Mouse (Mus musculus): ENCODE measurements around the gene Edaradd. TPM values are rescaled to one million over a fixed set of nuclear protein-coding genes. Genes with fewer than 3 reads are reported as not detected.

Edaradd gene
- polyA plus RNA-seq, 1 experiment from 2014 or later = 1.8 TPM

DNA sequence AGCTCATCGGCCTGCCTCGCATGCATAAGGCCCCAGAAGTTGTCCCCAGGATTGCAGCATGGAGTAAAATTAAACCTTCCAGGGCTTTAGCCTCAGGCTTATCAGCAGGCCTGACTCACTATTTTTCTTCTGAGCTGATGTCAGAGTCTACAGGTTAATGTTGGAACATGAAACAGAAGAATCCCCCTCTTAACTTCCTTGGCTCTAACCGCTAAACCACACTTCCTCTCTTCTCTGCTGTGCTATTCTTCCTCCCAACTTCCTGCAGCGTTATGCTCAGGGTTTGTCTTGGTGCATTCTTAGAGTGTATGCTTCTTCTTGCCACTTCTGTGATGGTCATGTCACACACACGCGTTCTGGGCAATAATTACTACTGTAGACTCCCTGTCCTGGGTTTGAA lies 12.8 kb downstream of the Edaradd start:
- Histone ChIP-seq H3K4me2 (no peak overlapping the region), H3K27ac (replicated peaks) (no peak overlapping the region), H3K9ac (no peak overlapping the region), H3K4me1 (replicated peaks) (peaks cover 10% of the 10 kb centered on the region), H3K36me3 (no peaks in the 10 kb centered on the region), H3K27me3 (no peaks in the 10 kb centered on the region), H3K4me3 (no peak overlapping the region), H3K9me3 (no peaks in the 10 kb centered on the region)
- no peak for ATAC-seq (ENCODE audit: low FRiP score, low read depth)
- WGBS = 91% methylated on average over 6 of the region's 6 CpGs

DNA sequence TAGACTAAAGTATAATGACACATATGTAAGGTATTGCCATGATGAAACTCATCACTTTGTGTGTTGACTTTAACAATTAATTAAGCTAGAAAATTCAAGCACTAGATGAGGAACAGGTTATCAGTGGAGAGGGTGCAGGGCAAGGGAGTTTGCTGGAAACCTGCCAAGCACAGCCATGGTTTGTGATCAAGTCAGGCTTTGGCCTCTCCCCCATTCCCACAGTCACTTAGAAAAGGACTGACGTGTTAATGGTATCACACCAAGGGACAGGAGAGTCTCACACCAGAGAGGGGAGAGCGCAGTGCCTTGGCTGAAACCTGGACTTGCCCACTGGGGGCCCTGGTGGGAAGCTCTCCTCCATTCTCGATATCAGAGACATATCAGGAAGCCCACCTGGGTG lies 14.9 kb downstream of the Edaradd start:
- Histone ChIP-seq H3K9me3 (no peaks in the 10 kb centered on the region), H3K27me3 (no peaks in the 10 kb centered on the region), H3K27ac (replicated peaks) (no peak overlapping the region), H3K36me3 (no peaks in the 10 kb centered on the region), H3K4me2 (no peak overlapping the region), H3K4me1 (replicated peaks) (peaks cover 10% of the 10 kb centered on the region), H3K4me3 (no peak overlapping the region), H3K9ac (no peak overlapping the region)
- 87% methylated on average over 3 of the region's 3 CpGs for WGBS
- no peak for ATAC-seq (ENCODE audit: low FRiP score, low read depth)

- Histone ChIP-seq H3K9me3 (no peaks in the 10 kb centered on the region), H3K9ac (no peak overlapping the region), H3K27ac (replicated peaks) (peak overlapping the region; percentile 9; the same call in 1 of the 2 replicates), H3K36me3 (no peaks in the 10 kb centered on the region), H3K4me1 (replicated peaks) (peaks cover 10% of the 10 kb centered on the region), H3K4me2 (no peak overlapping the region), H3K4me3 (no peak overlapping the region), H3K27me3 (no peaks in the 10 kb centered on the region)
- 25% methylated on average over 11 of the region's 11 CpGs for WGBS
- peak; percentile 70 for ATAC-seq (ENCODE audit: low FRiP score, low read depth)
These were observed 16.9 kb downstream of the Edaradd start for GRCm38 (mm10) chr13:12503238-12503751.

DNA sequence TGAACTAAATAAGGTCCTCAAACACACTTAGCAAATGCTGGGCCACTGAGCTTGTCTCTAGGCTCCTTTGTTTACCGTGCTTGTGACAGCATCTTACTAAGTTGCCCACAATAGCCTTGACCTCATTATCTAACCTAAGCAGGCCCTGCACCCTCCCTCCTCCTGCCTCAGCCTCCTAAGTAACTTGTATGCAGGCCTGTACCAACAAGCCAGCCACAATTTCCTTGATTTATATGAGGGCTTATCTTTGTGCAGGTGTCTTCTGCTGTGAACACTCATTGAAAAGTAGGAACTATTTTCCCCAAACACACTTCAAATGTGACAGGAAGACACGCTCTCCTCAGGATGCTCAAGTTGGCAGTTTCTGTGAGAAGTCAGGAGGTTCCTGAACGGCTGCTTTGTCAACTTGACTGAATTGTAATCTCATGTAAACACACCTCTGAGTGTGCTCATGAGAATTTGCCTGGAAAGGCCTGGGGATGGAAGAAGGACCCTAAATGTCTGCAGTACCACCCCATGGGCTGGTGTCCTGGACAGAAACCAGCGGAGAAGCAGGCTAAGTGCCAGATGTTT lies 17.5 kb downstream of the Edaradd start:
- Histone ChIP-seq H3K9ac (no peak overlapping the region), H3K4me2 (no peak overlapping the region), H3K4me3 (no peak overlapping the region), H3K27ac (replicated peaks) (peak overlapping the region; percentile 9; the same call in 1 of the 2 replicates), H3K27me3 (no peaks in the 10 kb centered on the region), H3K4me1 (replicated peaks) (peaks cover 10% of the 10 kb centered on the region), H3K36me3 (no peaks in the 10 kb centered on the region), H3K9me3 (no peaks in the 10 kb centered on the region)
- 0 out of 2 replicates have a peak, but pooled peaks have one; percentile 19 for ATAC-seq (ENCODE audit: low FRiP score, low read depth)
- 29% methylated on average over 4 of the region's 4 CpGs for WGBS

- Histone ChIP-seq H3K9ac (no peak overlapping the region), H3K4me1 (replicated peaks) (peaks cover 10% of the 10 kb centered on the region), H3K27me3 (no peaks in the 10 kb centered on the region), H3K4me2 (no peak overlapping the region), H3K27ac (replicated peaks) (no peak overlapping the region), H3K9me3 (no peaks in the 10 kb centered on the region), H3K36me3 (no peaks in the 10 kb centered on the region), H3K4me3 (no peak overlapping the region)
- no peak for ATAC-seq (ENCODE audit: low FRiP score, low read depth)
- WGBS = 82% methylated on average over 7 of the region's 7 CpGs
These were observed 21.1 kb downstream of the Edaradd start for GRCm38 (mm10) chr13:12499107-12499506.

DNA sequence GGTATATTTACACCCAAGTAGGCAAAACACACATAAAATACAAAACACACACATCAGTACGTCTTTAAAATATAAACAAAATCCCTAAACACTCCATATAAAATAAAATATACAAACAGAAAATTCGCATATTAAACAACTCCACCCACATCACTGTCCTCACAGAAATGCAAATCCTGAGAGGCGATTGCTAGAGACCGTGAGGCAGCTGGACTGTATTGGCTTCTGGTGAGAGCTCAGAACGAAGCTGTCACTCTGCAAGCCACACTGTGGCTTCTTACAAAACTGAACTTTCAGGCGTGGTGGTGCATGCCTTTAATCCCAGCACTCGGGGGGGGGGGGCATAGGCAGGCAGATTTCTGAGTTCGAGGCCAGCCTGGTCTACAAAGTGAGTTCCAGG lies 22.4 kb downstream of the Edaradd start:
- WGBS = 41% methylated on average over 8 of the region's 8 CpGs
- Histone ChIP-seq H3K36me3 (no peaks in the 10 kb centered on the region), H3K4me3 (no peak overlapping the region), H3K4me2 (no peak overlapping the region), H3K27ac (replicated peaks) (no peak overlapping the region), H3K4me1 (replicated peaks) (peaks cover 2% of the 10 kb centered on the region), H3K9me3 (no peaks in the 10 kb centered on the region), H3K27me3 (no peaks in the 10 kb centered on the region), H3K9ac (no peak overlapping the region)
- ATAC-seq (ENCODE audit: low FRiP score, low read depth) = no peak

- no peak for ATAC-seq (ENCODE audit: low FRiP score, low read depth)
- Histone ChIP-seq H3K36me3 (no peaks in the 10 kb centered on the region), H3K9ac (no peak overlapping the region), H3K9me3 (no peaks in the 10 kb centered on the region), H3K4me1 (replicated peaks) (no peaks in the 10 kb centered on the region), H3K4me2 (no peak overlapping the region), H3K27ac (replicated peaks) (no peak overlapping the region), H3K4me3 (no peak overlapping the region), H3K27me3 (no peaks in the 10 kb centered on the region)
- WGBS = 83% methylated on average over 9 of the region's 9 CpGs
These were observed 25.5 kb downstream of the Edaradd start for GRCm38 (mm10) chr13:12494750-12495149.

DNA sequence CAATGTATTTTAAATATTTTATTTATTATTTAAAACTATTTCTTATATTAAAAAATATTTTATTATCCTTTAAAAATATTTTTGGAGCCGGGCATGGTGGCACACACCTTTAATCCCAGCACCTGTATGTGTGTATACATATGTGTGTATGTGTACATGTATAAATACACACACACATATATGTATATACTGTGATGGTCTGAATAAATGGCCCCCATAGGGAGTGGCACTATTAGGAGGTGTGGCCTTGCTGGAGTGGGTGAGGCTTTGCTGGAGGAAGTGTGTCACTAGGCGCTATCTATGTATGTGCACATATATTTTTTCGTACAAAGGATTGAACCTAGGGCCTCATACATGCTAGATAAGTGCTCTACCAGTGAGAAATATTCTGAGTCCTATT lies 27.7 kb downstream of the Edaradd start:
- 94% methylated on average over 3 of the region's 3 CpGs for WGBS
- H3K4me2 ChIP-seq = no peak overlapping the region

GRCm38 (mm10) chr13:12485640-12486039 lies 34.6 kb downstream of the Edaradd start:
- Histone ChIP-seq H3K4me3 (no peak overlapping the region), H3K27me3 (no peaks in the 10 kb centered on the region), H3K27ac (replicated peaks) (no peak overlapping the region), H3K4me2 (no peak overlapping the region), H3K36me3 (no peaks in the 10 kb centered on the region), H3K4me1 (replicated peaks) (no peaks in the 10 kb centered on the region), H3K9me3 (no peaks in the 10 kb centered on the region), H3K9ac (no peak overlapping the region)
- ATAC-seq (ENCODE audit: low FRiP score, low read depth) = 0 out of 2 replicates have a peak, but pooled peaks have one; percentile 27
- WGBS = 79% methylated on average over 7 of the region's 7 CpGs

More for the DNA sequence above, 27.7 kb downstream of the Edaradd start:
- Histone ChIP-seq H3K27me3 (no peaks in the 10 kb centered on the region), H3K4me3 (no peak overlapping the region), H3K27ac (replicated peaks) (no peak overlapping the region), H3K9ac (no peak overlapping the region), H3K9me3 (no peaks in the 10 kb centered on the region), H3K36me3 (no peaks in the 10 kb centered on the region), H3K4me1 (replicated peaks) (no peaks in the 10 kb centered on the region)
- ATAC-seq (ENCODE audit: low FRiP score, low read depth) = no peak

DNA sequence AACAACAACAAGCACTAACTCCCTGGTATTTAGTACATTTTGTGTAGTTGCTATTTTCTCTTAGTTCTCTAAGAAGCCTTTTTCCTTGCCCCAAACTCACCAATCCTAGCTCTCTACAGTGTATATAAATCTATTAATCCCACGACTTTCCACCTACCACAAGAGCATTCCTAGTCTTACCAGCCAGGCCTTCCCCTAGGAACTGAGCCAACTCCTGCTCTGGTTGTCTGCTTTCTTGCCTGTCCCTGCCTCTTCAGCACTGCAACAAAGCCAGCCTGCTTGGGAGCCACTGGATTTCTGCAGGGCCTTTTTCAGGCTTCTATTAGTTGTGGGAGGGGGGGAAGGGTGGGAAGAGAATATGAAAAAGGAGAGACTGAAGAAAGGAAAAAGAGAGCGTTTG lies 35.0 kb downstream of the Edaradd start:
- Histone ChIP-seq H3K27me3 (no peaks in the 10 kb centered on the region), H3K9me3 (no peaks in the 10 kb centered on the region), H3K36me3 (no peaks in the 10 kb centered on the region), H3K4me1 (replicated peaks) (no peaks in the 10 kb centered on the region), H3K27ac (replicated peaks) (no peak overlapping the region), H3K4me3 (no peak overlapping the region), H3K4me2 (no peak overlapping the region), H3K9ac (no peak overlapping the region)
- 67% methylated on average over 2 of the region's 2 CpGs for WGBS
- ATAC-seq (ENCODE audit: low FRiP score, low read depth) = peak; percentile 42; the same call in 1 of the 2 replicates

DNA sequence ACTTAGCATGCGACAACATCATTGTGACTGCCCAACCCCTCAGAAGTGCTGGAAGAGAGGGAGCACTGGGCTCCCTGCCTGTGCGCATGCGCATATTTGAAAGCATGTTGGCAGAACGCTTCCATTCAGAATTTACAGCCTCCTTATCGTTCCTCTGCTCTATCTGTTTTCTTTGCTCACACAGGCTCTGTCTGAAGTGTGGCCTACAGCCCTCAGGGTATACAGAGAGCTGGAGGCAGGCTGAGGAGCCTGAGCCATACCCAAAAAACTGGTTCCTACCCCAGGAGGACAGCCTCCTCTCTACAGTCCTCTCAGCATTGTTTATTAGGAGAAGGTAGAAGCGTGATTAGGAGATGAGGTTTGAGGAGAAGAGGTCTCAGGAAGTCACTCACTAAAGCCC lies 40.4 kb downstream of the Edaradd start:
- H3K9me3 ChIP-seq = no peaks in the 10 kb centered on the region
- no peak overlapping the region for H3K9ac ChIP-seq
- no peaks in the 10 kb centered on the region for H3K36me3 ChIP-seq
- no peak overlapping the region for H3K4me3 ChIP-seq
- WGBS = 78% methylated on average over 6 of the region's 6 CpGs
- H3K4me1 ChIP-seq (replicated peaks) = no peaks in the 10 kb centered on the region
- H3K4me2 ChIP-seq = no peak overlapping the region
- no peaks in the 10 kb centered on the region for H3K27me3 ChIP-seq
- ATAC-seq (ENCODE audit: low FRiP score, low read depth) = no peak
- no peak overlapping the region for H3K27ac ChIP-seq (replicated peaks)

GRCm38 (mm10) chr13:12478301-12478700 lies 41.9 kb downstream of the Edaradd start:
- no peak for ATAC-seq (ENCODE audit: low FRiP score, low read depth)
- 81% methylated on average over 15 of the region's 15 CpGs for WGBS
- no peaks in the 10 kb centered on the region for H3K36me3 ChIP-seq
- no peak overlapping the region for H3K4me3 ChIP-seq
- H3K27ac ChIP-seq (replicated peaks) = no peak overlapping the region
- H3K4me1 ChIP-seq (replicated peaks) = no peaks in the 10 kb centered on the region
- H3K9ac ChIP-seq = no peak overlapping the region
- H3K9me3 ChIP-seq = no peaks in the 10 kb centered on the region
- H3K4me2 ChIP-seq = no peak overlapping the region
- H3K27me3 ChIP-seq = no peaks in the 10 kb centered on the region

- ATAC-seq (ENCODE audit: low FRiP score, low read depth) = no peak
- Histone ChIP-seq H3K4me1 (replicated peaks) (no peaks in the 10 kb centered on the region), H3K36me3 (no peaks in the 10 kb centered on the region), H3K27ac (replicated peaks) (no peak overlapping the region), H3K4me3 (no peak overlapping the region), H3K9me3 (no peaks in the 10 kb centered on the region), H3K27me3 (no peaks in the 10 kb centered on the region), H3K9ac (no peak overlapping the region), H3K4me2 (no peak overlapping the region)
- 88% methylated on average over 4 of the region's 4 CpGs for WGBS
These were observed 43.4 kb downstream of the Edaradd start for GRCm38 (mm10) chr13:12476886-12477285.

All from hindbrain, embryonic 15.5 days (tissue).